Mouse (Mus musculus): Measurements from ENCODE around the gene Tmtc4.

DNA sequence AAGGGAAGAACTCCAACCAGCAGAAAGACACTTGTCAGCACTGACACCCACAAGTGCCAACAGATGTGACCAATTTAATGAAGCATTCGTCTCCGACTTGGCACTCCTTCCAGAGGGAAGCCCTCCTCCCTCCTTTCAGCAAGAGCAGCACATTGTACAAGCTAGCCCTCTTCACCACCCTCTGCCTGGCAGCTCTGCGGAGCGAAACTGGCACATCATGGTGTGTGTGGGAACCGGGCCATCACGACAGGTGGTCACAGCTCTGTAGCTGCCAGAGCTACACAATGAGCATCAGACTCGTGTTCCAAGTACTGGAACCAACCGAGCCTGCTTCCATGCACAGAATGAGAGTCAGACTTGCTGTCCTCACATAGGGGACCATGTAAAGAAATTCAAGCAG, 25.9 kb downstream of the Tmtc4 start:
- TF ChIP-seq CTCF (IDR thresholded peaks at IDR 0.05) = no peak
- no peak for TF ChIP-seq POLR2A (IDR thresholded peaks at IDR 0.05; ENCODE audit: insufficient read depth, low read depth, low read length)

Data from heart, adult 2 months (tissue).